Mouse (Mus musculus) ES-E14 (cell line): ENCODE measurements at regions not wholly inside any gene's neighbourhood (a gene's known extent, or its start where the extent isn't known, plus 50 kb on each side); places are given as distances from the start of the nearest gene placed in this dataset.

Experiments
- DNase-seq: peaks from one replicate; pipeline ENCODE4 v3.0.0-alpha.2; 2013; ENCODE audit warnings: low read depth, low spot score
- H3K27ac ChIP-seq: 2 replicates; pipeline ENCODE4 v1.5.1; 2012; ENCODE audit warnings: low read depth, mild to moderate bottlenecking, low read length, moderate library complexity, mixed read lengths; ENCODE audit not compliant: poor library complexity, insufficient read depth, severe bottlenecking
- H3K36me3 ChIP-seq: 2 replicates; pipeline ENCODE4 v1.6.1; 2012; ENCODE audit warnings: mild to moderate bottlenecking, low read length, moderate library complexity, mixed read lengths; ENCODE audit not compliant: control insufficient read depth, poor library complexity, insufficient read depth, severe bottlenecking
- H3K4me1 ChIP-seq, 2 experiments: fragments of 150-350 bp in 1 of 2; sonication (generic) in 1 of 2; 2 replicates each; pipeline ENCODE4 v1.6.1; 2012; ENCODE audit warnings: low read length in 2 of 2, mild to moderate bottlenecking in 1 of 2, mixed read lengths in 1 of 2; ENCODE audit not compliant: control insufficient read depth in 2 of 2, insufficient read depth in 2 of 2, poor library complexity in 1 of 2
- H3K4me3 ChIP-seq, 2 experiments: fragments of 150-350 bp in 1 of 2; sonication (generic) in 1 of 2; 2 replicates each; pipeline ENCODE4 v1.5.1; 2012; ENCODE audit warnings: low read length in 2 of 2, low read depth in 1 of 2, mild to moderate bottlenecking in 1 of 2, mixed read lengths in 1 of 2; ENCODE audit not compliant: insufficient read depth in 1 of 2, poor library complexity in 1 of 2, severe bottlenecking in 1 of 2
- H3K9ac ChIP-seq: 2 replicates; pipeline ENCODE4 v1.6.1; 2012; ENCODE audit warnings: low read depth, mild to moderate bottlenecking, low read length, mixed read lengths; ENCODE audit not compliant: poor library complexity, insufficient read depth, severe bottlenecking
- H3K9me3 ChIP-seq: fragments of 150-350 bp; sonication (generic); 2 replicates; pipeline ENCODE4 v1.6.1; 2012; ENCODE audit warnings: low read depth, mild to moderate bottlenecking, low read length; ENCODE audit not compliant: control insufficient read depth, insufficient read depth
- CHD2 ChIP-seq: IDR thresholded peaks from 2 replicates; pipeline ENCODE4 v1.6.1; 2014; ENCODE audit warnings: mild to moderate bottlenecking, low read depth, low read length, inconsistent platforms
- HCFC1 ChIP-seq: IDR thresholded peaks from 2 replicates; pipeline ENCODE4 v1.6.1; 2012; ENCODE audit warnings: low read length, inconsistent platforms, borderline replicate concordance; ENCODE audit not compliant: insufficient read depth
- MAFK ChIP-seq: IDR thresholded peaks from 2 replicates; pipeline ENCODE4 v1.6.1; 2014; ENCODE audit warnings: mild to moderate bottlenecking, low read depth, low read length, inconsistent platforms; ENCODE audit not compliant: insufficient read depth
- ZC3H11A ChIP-seq: IDR thresholded peaks from 2 replicates; pipeline ENCODE4 v1.6.1; 2012; ENCODE audit warnings: low read depth, mild to moderate bottlenecking, inconsistent platforms, low read length, borderline replicate concordance
- ZNF384 ChIP-seq: IDR thresholded peaks from 2 replicates; pipeline ENCODE4 v1.6.1; 2012; ENCODE audit warnings: low read depth, low read length, inconsistent platforms
- in situ Hi-C, 2 experiments: fragments of 600-800 bp; cut with MboI; formaldehyde crosslinking; loops; one replicate each; pipeline ENCODE4 v1.15.1; 2025; ENCODE audit warnings: low sequenced_read_pairs in 2 of 2, inconsistent platforms in 1 of 2; ENCODE audit not compliant: unreplicated experiment in 2 of 2

GRCm38 (mm10) chr3:41182900-41183595 is 100.2 kb upstream of the Pgrmc2 start:
- no peak overlapping the region for H3K4me3 ChIP-seq
- H3K9ac ChIP-seq = no peak overlapping the region
- H3K4me1 ChIP-seq = no peaks in the 10 kb centered on the region
- in situ Hi-C loops = no loop called here
- TF ChIP-seq ZC3H11A (no peak), MAFK (no peak), ZNF384 (no peak), CHD2 (no peak), HCFC1 (no peak)
- no peaks in the 10 kb centered on the region for H3K9me3 ChIP-seq
- H3K36me3 ChIP-seq = no peaks in the 10 kb centered on the region
- no peak for DNase-seq
- no peak overlapping the region for H3K27ac ChIP-seq

- Histone ChIP-seq H3K36me3 (no peaks in the 10 kb centered on the region), H3K27ac (no peak overlapping the region), H3K9ac (no peak overlapping the region), H3K9me3 (no peaks in the 10 kb centered on the region), H3K4me1 (no peaks in the 10 kb centered on the region), H3K4me3 (no peak overlapping the region)
- in situ Hi-C loops = no loop called here
- TF ChIP-seq CHD2 = no peak
- peak; percentile 74; the same call in 1 of the 2 replicates for TF ChIP-seq ZC3H11A
- peak; percentile 49 for DNase-seq
These were observed 99.4 kb upstream of the Pgrmc2 start for GRCm38 (mm10) chr3:41182036-41182899.

- no peaks in the 10 kb centered on the region for H3K9me3 ChIP-seq
- H3K36me3 ChIP-seq = no peaks in the 10 kb centered on the region
- no peak for TF ChIP-seq ZC3H11A
- TF ChIP-seq ZNF384 = no peak
- no peak for TF ChIP-seq MAFK
- no peak for TF ChIP-seq HCFC1
- TF ChIP-seq CHD2 = no peak
- DNase-seq = no peak
- H3K4me3 ChIP-seq = no peak overlapping the region
- no peaks in the 10 kb centered on the region for H3K4me1 ChIP-seq
- in situ Hi-C loops = no loop called here
- H3K9ac ChIP-seq = no peak overlapping the region
- H3K27ac ChIP-seq = no peak overlapping the region
These were observed 98.6 kb upstream of the Pgrmc2 start for GRCm38 (mm10) chr3:41181438-41181837.

- Histone ChIP-seq H3K27ac (no peak overlapping the region), H3K4me1 (no peaks in the 10 kb centered on the region), H3K36me3 (no peaks in the 10 kb centered on the region), H3K4me3 (no peak overlapping the region), H3K9ac (no peak overlapping the region), H3K9me3 (no peaks in the 10 kb centered on the region)
- TF ChIP-seq ZNF384 (no peak), HCFC1 (no peak), ZC3H11A (no peak), CHD2 (no peak), MAFK (no peak)
- DNase-seq = no peak
- in situ Hi-C loops = no loop called here
These were observed 98.1 kb upstream of the Pgrmc2 start for GRCm38 (mm10) chr3:41180911-41181310.
